Mouse (Mus musculus): ENCODE results near the gene Lhpp. TPM values are rescaled to one million over a fixed set of nuclear protein-coding genes. Genes with fewer than 3 reads are reported as not detected.

Gene Lhpp
- total RNA-seq, 2 experiments from 2014 or later: 12.3 to 18.9 TPM

GRCm38 (mm10) chr7:132754389-132754750 is 143.9 kb downstream of the Lhpp start:
- ATAC-seq (replicated peaks; ENCODE audit: low FRiP score, low TSS enrichment, poor library complexity, severe bottlenecking): no peak

Other genes with a start within 250 kb of the Lhpp start
- gene Oat, start 34.2 kb upstream of the Lhpp start, total RNA-seq (2014; fragmentation: Nextera tagmentation): 147 and 193 TPM in 2 replicates
- gene Oat, start 34.2 kb upstream of the Lhpp start, total RNA-seq (2017): 236 and 240 TPM in 2 replicates
- gene Nkx1-2, start 11.0 kb upstream of the Lhpp start, total RNA-seq (2014; fragmentation: Nextera tagmentation): not detected in 2 replicates
- 0.38 TPM in 1 of 2 replicates, not detected in the other for gene Nkx1-2, start 11.0 kb upstream of the Lhpp start, total RNA-seq (2017)
- gene Fam53b, start 203.2 kb downstream of the Lhpp start, total RNA-seq (2014; fragmentation: Nextera tagmentation): 47.0 and 61.6 TPM in 2 replicates
- gene Fam53b, start 203.2 kb downstream of the Lhpp start, total RNA-seq (2017): 11.5 and 21.2 TPM in 2 replicates
- gene Eef1akmt2, start 242.0 kb downstream of the Lhpp start, total RNA-seq (2014; fragmentation: Nextera tagmentation): 23.3 and 40.6 TPM in 2 replicates
- gene Eef1akmt2, start 242.0 kb downstream of the Lhpp start, total RNA-seq (2017): 31.8 and 80.4 TPM in 2 replicates
- gene Abraxas2, start 248.6 kb downstream of the Lhpp start, total RNA-seq (2014; fragmentation: Nextera tagmentation): 26.6 and 38.7 TPM in 2 replicates
- gene Abraxas2, start 248.6 kb downstream of the Lhpp start, total RNA-seq (2017): 24.3 and 35.7 TPM in 2 replicates

Measured in megakaryocyte-erythroid progenitor cell, adult 5-6 weeks (primary cell).